Mouse (Mus musculus): Measurements from ENCODE around the gene B3galnt1. TPM values are rescaled to one million over a fixed set of nuclear protein-coding genes. Genes with fewer than 3 reads are reported as not detected.

B3galnt1 gene
- polyA plus RNA-seq, 1 experiment from 2014 or later = 32.8 TPM

- H3K4me1 ChIP-seq (ENCODE audit: insufficient read depth) = no peaks in the 10 kb centered on the region
- DNase-seq = peak; percentile 33
- ATAC-seq (ENCODE audit: insufficient read depth) = no peak
- no peaks in the 10 kb centered on the region for H3K36me3 ChIP-seq (ENCODE audit: insufficient read depth)
- no peak overlapping the region for H3K9ac ChIP-seq
- no peaks in the 10 kb centered on the region for H3K27me3 ChIP-seq (ENCODE audit: insufficient read depth, low read length)
- no peaks in the 10 kb centered on the region for H3K9me3 ChIP-seq (ENCODE audit: low read depth, low read length)
- TF ChIP-seq CTCF (IDR thresholded peaks at IDR 0.05; ENCODE audit: low read depth) = no peak
- H3K4me2 ChIP-seq = 0 out of 2 replicates have a peak overlapping the region, but pooled peaks have one; percentile 7
- H3K4me3 ChIP-seq (ENCODE audit: low read depth, low read length) = no peak overlapping the region
- no peak overlapping the region for H3K27ac ChIP-seq (ENCODE audit: low read depth)
- WGBS = 60% methylated on average over 22 of the region's 22 CpGs
These were observed 49.9 kb downstream of the B3galnt1 start for GRCm38 (mm10) chr3:69548704-69549455.

GRCm38 (mm10) chr3:69545017-69545416, 53.7 kb downstream of the B3galnt1 start:
- ATAC-seq (ENCODE audit: insufficient read depth) (no peak), DNase-seq (no peak)
- no peaks in the 10 kb centered on the region for H3K4me1 ChIP-seq (ENCODE audit: insufficient read depth)
- H3K9me3 ChIP-seq (ENCODE audit: low read depth, low read length) = no peaks in the 10 kb centered on the region
- no peak for TF ChIP-seq CTCF (IDR thresholded peaks at IDR 0.05; ENCODE audit: low read depth)
- no peak overlapping the region for H3K4me3 ChIP-seq (ENCODE audit: low read depth, low read length)
- H3K36me3 ChIP-seq (ENCODE audit: insufficient read depth) = no peaks in the 10 kb centered on the region
- no peak overlapping the region for H3K27ac ChIP-seq (ENCODE audit: low read depth)
- H3K4me2 ChIP-seq = no peak overlapping the region
- no peaks in the 10 kb centered on the region for H3K27me3 ChIP-seq (ENCODE audit: insufficient read depth, low read length)
- WGBS = 73% methylated on average over 5 of the region's 5 CpGs
- H3K9ac ChIP-seq = no peak overlapping the region

- no peaks in the 10 kb centered on the region for H3K36me3 ChIP-seq (ENCODE audit: insufficient read depth)
- H3K9me3 ChIP-seq (ENCODE audit: low read depth, low read length) = no peaks in the 10 kb centered on the region
- no peak for ATAC-seq (ENCODE audit: insufficient read depth)
- no peak for TF ChIP-seq CTCF (IDR thresholded peaks at IDR 0.05; ENCODE audit: low read depth)
- WGBS = 70% methylated on average over 1 of the region's 1 CpGs
- H3K4me1 ChIP-seq (ENCODE audit: insufficient read depth) = no peaks in the 10 kb centered on the region
- no peak overlapping the region for H3K27ac ChIP-seq (ENCODE audit: low read depth)
- no peak overlapping the region for H3K9ac ChIP-seq
- H3K4me3 ChIP-seq (ENCODE audit: low read depth, low read length) = no peak overlapping the region
- H3K27me3 ChIP-seq (ENCODE audit: insufficient read depth, low read length) = no peaks in the 10 kb centered on the region
- DNase-seq = no peak
- no peak overlapping the region for H3K4me2 ChIP-seq
These were observed 55.0 kb downstream of the B3galnt1 start for GRCm38 (mm10) chr3:69543730-69544129.

- H3K4me3 ChIP-seq (ENCODE audit: low read depth, low read length) = no peak overlapping the region
- H3K27me3 ChIP-seq (ENCODE audit: insufficient read depth, low read length) = no peaks in the 10 kb centered on the region
- no peak overlapping the region for H3K4me2 ChIP-seq
- H3K4me1 ChIP-seq (ENCODE audit: insufficient read depth) = no peaks in the 10 kb centered on the region
- H3K9ac ChIP-seq = no peak overlapping the region
- ATAC-seq (ENCODE audit: insufficient read depth) (no peak), DNase-seq (peak; percentile 26)
- H3K9me3 ChIP-seq (ENCODE audit: low read depth, low read length) = no peaks in the 10 kb centered on the region
- 70% methylated on average over 8 of the region's 8 CpGs for WGBS
- TF ChIP-seq CTCF (IDR thresholded peaks at IDR 0.05; ENCODE audit: low read depth) = no peak
- H3K27ac ChIP-seq (ENCODE audit: low read depth) = no peak overlapping the region
- H3K36me3 ChIP-seq (ENCODE audit: insufficient read depth) = no peaks in the 10 kb centered on the region
These were observed 55.8 kb downstream of the B3galnt1 start for GRCm38 (mm10) chr3:69542962-69543361.

GRCm38 (mm10) chr3:69535941-69536647, 62.7 kb downstream of the B3galnt1 start:
- TF ChIP-seq CTCF (IDR thresholded peaks at IDR 0.05; ENCODE audit: low read depth) = no peak
- Histone ChIP-seq H3K9ac (no peak overlapping the region), H3K4me1 (ENCODE audit: insufficient read depth) (peaks cover 3% of the 10 kb centered on the region), H3K27ac (ENCODE audit: low read depth) (peak overlapping the region; percentile 26; the same call in 1 of the 2 replicates), H3K9me3 (ENCODE audit: low read depth, low read length) (no peaks in the 10 kb centered on the region), H3K4me2 (peak overlapping the region; percentile 15; the same call in 1 of the 2 replicates), H3K36me3 (ENCODE audit: insufficient read depth) (no peaks in the 10 kb centered on the region), H3K4me3 (ENCODE audit: low read depth, low read length) (no peak overlapping the region), H3K27me3 (ENCODE audit: insufficient read depth, low read length) (no peaks in the 10 kb centered on the region)
- ATAC-seq (ENCODE audit: insufficient read depth) = peak; percentile 68
- 46% methylated on average over 25 of the region's 25 CpGs for WGBS
- DNase-seq = peak; percentile 64

GRCm38 (mm10) chr3:69535486-69535885, 63.3 kb downstream of the B3galnt1 start:
- ATAC-seq (ENCODE audit: insufficient read depth) (no peak), DNase-seq (no peak)
- no peak overlapping the region for H3K4me2 ChIP-seq
- H3K27ac ChIP-seq (ENCODE audit: low read depth) = no peak overlapping the region
- H3K27me3 ChIP-seq (ENCODE audit: insufficient read depth, low read length) = no peaks in the 10 kb centered on the region
- no peaks in the 10 kb centered on the region for H3K9me3 ChIP-seq (ENCODE audit: low read depth, low read length)
- H3K36me3 ChIP-seq (ENCODE audit: insufficient read depth) = no peaks in the 10 kb centered on the region
- TF ChIP-seq CTCF (IDR thresholded peaks at IDR 0.05; ENCODE audit: low read depth) = no peak
- H3K9ac ChIP-seq = no peak overlapping the region
- 83% methylated on average over 10 of the region's 10 CpGs for WGBS
- no peak overlapping the region for H3K4me3 ChIP-seq (ENCODE audit: low read depth, low read length)
- peaks cover 3% of the 10 kb centered on the region for H3K4me1 ChIP-seq (ENCODE audit: insufficient read depth)

- ATAC-seq (ENCODE audit: insufficient read depth) = no peak
- no peak for TF ChIP-seq CTCF (IDR thresholded peaks at IDR 0.05; ENCODE audit: low read depth)
- Histone ChIP-seq H3K27ac (ENCODE audit: low read depth) (no peak overlapping the region), H3K4me3 (ENCODE audit: low read depth, low read length) (no peak overlapping the region), H3K9ac (no peak overlapping the region), H3K36me3 (ENCODE audit: insufficient read depth) (no peaks in the 10 kb centered on the region), H3K4me2 (no peak overlapping the region), H3K9me3 (ENCODE audit: low read depth, low read length) (no peaks in the 10 kb centered on the region), H3K27me3 (ENCODE audit: insufficient read depth, low read length) (no peaks in the 10 kb centered on the region), H3K4me1 (ENCODE audit: insufficient read depth) (peaks cover 3% of the 10 kb centered on the region)
- 32% methylated on average over 4 of the region's 4 CpGs for WGBS
- DNase-seq = no peak
These were observed 66.1 kb downstream of the B3galnt1 start for GRCm38 (mm10) chr3:69532687-69533086.
